Mouse (Mus musculus): Measurements from ENCODE around the gene Pdp2.
"Not testable (repeated sequence)": the region's sequence is repeated elsewhere in the genome, so short reads cannot be mapped to it uniquely, and the experiment has no call there.

The Pdp2 gene

DNA sequence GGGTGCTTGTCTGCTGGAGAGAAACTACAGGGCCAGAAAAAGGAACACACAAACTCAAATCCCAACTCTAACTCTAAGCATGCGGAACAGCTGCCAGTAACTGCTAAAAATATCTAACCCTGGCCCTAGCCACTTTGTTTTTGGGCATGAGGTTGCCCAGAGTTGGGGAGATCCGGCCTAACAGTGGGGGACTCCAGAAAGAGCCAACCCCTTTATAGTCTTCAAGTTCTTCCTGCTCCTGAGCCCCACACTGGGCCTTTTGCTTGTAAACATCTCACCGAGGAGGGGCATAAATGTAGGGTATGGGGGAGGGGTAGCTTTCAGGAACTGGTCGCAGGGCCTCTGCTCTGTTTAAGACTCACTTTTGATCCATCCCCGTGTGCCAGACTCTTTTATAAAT lies 40.7 kb downstream of the Pdp2 start:
- 0 out of 2 replicates have a peak, but pooled peaks have one; percentile 13 for ATAC-seq (ENCODE audit: low TSS enrichment)

DNA sequence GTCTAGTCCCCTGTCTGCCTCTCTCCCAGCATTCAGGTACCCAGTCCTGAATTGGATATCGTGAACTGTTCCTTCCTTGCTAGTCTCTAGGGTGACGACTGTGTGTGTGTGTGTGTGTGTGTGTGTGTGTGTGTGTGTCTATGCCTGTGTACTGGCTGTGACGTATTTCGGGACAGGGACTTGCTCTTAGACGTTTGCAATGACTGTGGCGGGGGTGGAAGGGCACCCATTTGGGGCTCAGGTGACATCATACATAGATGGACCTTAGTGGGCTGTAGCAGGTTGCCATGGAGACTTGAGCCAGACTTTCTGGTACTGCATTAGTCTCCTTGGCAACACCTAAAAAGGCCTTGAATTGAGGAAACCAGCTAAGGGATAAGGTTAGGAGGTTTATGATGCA lies 41.2 kb downstream of the Pdp2 start:
- ATAC-seq (ENCODE audit: low TSS enrichment): peak; percentile 64

DNA sequence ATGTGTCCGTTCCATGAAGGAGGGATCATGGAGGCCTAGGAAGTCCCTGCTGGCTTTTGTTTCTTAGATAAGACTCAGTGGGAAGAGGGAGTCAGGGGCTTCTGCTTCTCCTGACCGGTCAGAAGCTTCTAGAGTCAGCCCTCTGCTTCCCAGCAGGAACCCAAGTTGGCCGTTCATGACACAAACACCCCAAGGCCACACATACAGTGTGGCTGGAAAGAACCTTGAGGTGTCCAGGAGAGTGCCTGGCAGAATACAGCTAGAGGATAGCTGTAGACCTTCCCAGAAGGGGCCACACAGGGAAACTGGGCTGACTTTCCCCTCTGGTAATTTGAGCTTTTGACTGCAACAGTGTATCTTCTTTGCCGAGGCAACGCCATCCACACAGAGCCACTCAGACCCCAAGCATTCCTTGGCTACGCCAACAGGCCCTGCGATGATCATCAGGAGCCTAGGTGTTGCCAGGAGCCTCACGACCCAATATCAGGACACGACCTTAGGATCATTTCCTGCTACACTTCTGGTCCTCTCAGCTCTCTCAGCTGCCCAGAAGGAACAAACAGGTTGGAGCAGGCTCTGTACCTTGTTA lies 42.0 kb downstream of the Pdp2 start:
- no peak for ATAC-seq (ENCODE audit: low TSS enrichment)

DNA sequence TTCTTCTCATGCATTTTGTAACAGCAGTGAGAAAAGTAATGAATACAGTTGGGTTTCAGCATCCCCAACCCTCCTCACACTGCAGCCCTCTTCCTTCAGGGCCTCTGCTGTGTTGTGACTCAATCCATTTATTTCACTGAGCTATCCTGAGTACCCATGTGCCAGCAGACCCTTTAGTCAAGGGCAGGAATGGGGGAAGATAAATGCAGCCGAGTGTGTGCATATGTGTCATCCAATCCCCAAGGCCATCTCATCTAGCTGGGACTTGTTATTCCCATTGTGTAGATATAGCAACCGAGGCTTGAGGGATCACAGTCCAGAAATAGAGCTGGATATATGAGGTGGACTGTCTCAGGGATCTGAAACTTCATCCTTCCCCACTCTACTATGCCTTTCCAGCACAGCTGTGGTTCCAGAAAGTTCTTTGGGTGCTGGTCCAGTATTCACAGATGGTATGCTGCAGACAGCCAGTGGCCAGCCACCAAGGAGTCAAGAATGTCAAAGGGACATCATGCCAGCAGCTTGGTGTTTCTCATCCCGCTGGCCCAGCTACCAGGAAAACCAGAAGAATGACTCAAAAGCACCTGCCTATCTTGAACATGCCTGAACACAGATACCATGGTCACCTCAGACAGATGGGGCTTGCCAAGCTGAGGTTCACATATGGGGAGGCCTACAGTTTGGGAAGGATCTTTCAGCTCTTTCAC lies 43.9 kb downstream of the Pdp2 start:
- no peak for ATAC-seq (ENCODE audit: low TSS enrichment)

DNA sequence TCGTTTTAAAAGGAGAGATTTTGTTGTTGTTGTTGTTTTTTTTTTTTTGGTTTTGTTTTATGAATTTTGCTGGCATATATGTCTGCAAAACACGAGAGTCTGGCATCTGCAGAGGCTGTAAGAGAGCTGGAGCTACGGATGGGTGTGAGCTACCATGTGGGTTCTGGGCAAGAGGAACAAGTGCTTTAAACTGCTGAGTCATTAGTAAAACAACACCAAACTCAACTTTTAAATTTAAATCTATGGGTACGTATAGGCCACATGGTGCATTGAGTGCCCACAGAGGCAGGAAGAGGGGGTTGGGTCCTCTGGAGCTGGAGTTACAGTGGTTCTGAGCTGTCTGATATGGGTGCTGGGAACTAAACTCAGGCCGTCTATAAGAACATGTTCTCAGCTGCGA lies 46.8 kb downstream of the Pdp2 start:
- ATAC-seq (ENCODE audit: low TSS enrichment): no peak

DNA sequence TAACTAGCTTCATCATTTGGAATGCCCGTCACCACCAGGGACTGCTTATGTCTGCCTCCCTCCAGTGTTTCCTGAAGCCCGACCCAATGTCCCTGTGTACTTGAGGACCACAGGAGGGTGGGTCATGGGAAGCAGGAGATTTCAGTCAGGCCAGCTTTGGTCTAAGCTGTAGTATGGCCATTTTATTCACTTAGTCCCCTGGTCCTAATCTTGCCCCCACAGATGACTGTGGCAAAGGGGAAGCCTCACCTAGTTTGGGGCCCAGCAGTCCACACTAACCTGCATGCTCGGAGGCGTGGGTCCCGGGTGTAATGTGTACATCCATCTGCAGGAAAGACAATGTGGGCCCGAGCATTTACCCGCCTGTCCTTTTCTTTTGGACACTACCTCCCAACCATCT lies 49.0 kb downstream of the Pdp2 start:
- no peak for ATAC-seq (ENCODE audit: low TSS enrichment)

DNA sequence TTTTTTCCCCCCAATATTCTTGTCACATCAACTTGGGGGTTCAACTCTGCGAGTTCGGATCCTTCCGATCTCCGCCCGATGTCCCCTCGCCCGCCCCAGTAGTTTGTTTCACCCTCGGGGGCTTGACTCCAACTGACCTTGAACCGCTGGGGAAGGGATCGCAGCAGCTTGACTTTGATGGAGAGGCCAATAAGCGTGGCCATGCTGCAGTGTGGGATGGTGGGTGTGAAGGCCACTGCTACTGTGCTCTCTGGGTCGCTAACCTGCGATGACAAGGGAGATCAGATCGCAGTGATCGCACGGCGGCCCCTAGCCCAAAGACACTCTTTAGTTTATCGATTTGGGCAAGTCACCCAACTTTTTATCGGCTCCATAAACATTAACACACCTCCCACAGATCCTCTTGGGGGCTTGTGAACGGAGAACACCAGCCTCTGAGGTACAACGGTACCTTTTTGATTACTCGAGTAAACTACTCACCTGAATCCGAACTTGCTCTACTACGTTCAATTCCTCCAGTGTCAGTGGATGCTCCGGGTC lies 49.6 kb downstream of the Pdp2 start:
- ATAC-seq (ENCODE audit: low TSS enrichment): no peak

DNA sequence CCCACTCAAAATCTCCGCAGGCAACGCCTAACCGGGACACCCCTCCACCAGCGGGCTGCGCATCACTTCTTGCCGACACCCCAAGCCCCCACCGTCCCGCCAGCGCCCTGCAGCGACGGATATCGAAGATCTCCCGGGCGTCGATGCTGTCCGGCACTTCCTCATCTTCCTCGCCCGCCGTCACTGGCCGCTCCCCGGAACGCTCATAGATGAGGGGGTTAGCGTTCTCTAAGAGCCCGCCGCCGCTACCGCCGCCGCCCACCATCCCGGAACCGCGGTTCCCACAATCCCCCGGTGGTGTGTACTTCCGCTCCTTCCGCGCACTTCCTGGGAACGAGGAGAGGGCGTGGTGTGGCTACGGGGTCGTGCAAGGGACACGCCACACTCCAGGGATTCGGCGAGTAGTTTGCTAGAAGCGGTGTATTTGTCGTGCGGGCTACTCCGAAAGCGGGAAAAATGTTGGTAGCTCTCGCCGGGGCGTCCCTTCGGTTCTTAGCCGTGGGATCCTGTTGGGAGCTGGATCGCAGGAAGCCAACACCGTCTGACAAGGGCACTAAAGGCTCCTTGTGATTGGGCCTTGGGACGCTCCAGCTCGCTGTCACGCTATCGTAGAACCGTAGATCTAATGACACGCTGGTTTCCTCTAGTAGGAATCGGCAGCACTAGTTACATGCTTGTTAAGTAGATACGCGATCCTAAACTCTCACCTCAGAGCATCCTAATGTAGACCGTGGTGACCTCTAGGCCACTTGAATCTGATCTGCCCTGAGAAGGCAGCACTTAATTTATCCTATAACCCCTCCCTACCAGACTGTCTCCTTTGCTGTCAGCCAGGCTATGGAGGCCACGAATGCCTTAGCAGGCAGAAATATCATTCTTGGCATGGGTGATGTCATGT lies 50.4 kb downstream of the Pdp2 start, which contains the start of gene Ciao2b:
Ciao2b (minus strand) TSS at position 540 of the 898 bp plus-strand sequence.
- peak; percentile 98 for ATAC-seq (ENCODE audit: low TSS enrichment)

DNA sequence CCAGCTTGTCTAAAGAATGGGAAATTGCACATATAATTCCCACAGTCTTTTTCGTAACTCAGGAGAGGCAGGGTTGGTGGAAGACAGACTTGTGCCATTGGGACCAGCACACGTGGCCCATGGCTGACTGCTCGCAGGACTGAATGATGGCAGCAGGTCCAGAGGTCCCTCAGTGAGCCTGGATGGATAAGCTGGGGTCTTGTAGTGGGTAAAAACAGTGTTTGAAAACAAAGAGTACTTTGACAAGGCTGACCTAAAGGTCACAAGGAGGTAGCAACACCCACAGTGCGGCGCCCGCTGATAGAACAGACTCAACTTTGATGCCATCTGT lies 51.0 kb downstream of the Pdp2 start:
- ATAC-seq (ENCODE audit: low TSS enrichment): no peak

DNA sequence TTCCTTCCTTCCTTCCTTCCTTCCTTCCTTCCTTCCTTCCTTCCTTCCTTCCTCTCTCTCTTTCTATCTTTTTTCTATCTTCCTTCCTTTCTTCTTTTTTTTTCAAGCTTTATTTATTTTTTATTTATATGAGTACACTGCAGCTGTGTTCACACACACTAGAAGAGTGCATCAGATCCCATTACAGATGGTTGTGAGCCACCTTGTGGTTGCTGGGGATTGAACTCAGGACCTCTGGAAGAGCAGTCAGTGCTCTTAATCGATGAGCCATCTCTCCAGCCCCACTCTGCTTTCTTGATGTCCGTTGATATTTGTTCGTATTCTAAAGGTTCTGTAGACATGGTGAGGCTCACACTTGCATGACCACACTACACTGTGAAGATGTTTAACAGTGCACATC lies 52.9 kb downstream of the Pdp2 start:
- ATAC-seq (ENCODE audit: low TSS enrichment): not testable (repeated sequence)
